In genomic region chr13:83733991-83734610, GRCm38 (mm10) we compare ENCODE assay signal across 11 mouse cellular contexts.
A peak's percentile ranks its signal among the peaks of the same experiment; 100 is the strongest.
DNase-seq lines count a peak whose midpoint lies in the region; ATAC-seq and TF ChIP-seq lines count a peak whose summit lies in the region.
"Had no signal": no experiment of that assay in that cellular context is flagged by ENCODE, and none has a peak within 500 bp of the region (broad histone marks: within the 10 kb centered on the region; RNA-seq: fewer than 3 reads in every experiment).

No protein-coding gene starts in this region.

- peak; percentile 54 for DNase-seq in embryo, embryonic 10.5 days (ENCODE audit: low spot score)
- no peak for DNase-seq in embryo, embryonic 10 days (ENCODE audit: low spot score)
- DNase-seq in lung, postnatal 0 days (ENCODE audit: low spot score), result no peak
- no peak for DNase-seq in stomach, postnatal 0 days (ENCODE audit: low spot score)
- DNase-seq in T-cell, adult 2 months (ENCODE audit: low spot score), result no peak
- no peak for DNase-seq in urinary bladder, postnatal 25 days (ENCODE audit: low spot score)
- DNase-seq: kidney, adult 8-10 months; lung, postnatal 36 days; right cerebral cortex, postnatal 4 days had no signal

- no peaks in the 10 kb centered on the region for H3K9me3 ChIP-seq in lung, embryonic 16.5 days (ENCODE audit: control insufficient read depth, low read length)
- H3K9me3 ChIP-seq in lung, postnatal 0 days (ENCODE audit: low read length), result no peaks in the 10 kb centered on the region
- no peaks in the 10 kb centered on the region for H3K9me3 ChIP-seq in intestine, postnatal 0 days (ENCODE audit: control insufficient read depth)
- no peaks in the 10 kb centered on the region for H3K9me3 ChIP-seq in stomach, postnatal 0 days (ENCODE audit: control insufficient read depth, low read length)

- H3K4me2 ChIP-seq in lung, embryonic 16.5 days (ENCODE audit: low read depth, low read length), result no peak overlapping the region
- no peak overlapping the region; the same call in 1 of the 2 replicates for H3K4me2 ChIP-seq in lung, postnatal 0 days (replicated peaks; ENCODE audit: low read depth, low read length)
- peak overlapping the region; percentile 37; the same call in 1 of the 2 replicates for H3K4me2 ChIP-seq in intestine, postnatal 0 days (replicated peaks; ENCODE audit: low read depth)
- H3K4me2 ChIP-seq in stomach, postnatal 0 days (replicated peaks; ENCODE audit: low read depth), result no peak overlapping the region

- no peak overlapping the region for H3K27ac ChIP-seq in lung, embryonic 16.5 days (ENCODE audit: low read length)
- no peak overlapping the region for H3K27ac ChIP-seq in lung, postnatal 0 days (ENCODE audit: low read length)
- no peak overlapping the region for H3K27ac ChIP-seq in intestine, postnatal 0 days (ENCODE audit: low read depth, low read length)
- H3K27ac ChIP-seq in stomach, postnatal 0 days (replicated peaks), result no peak overlapping the region

- TF ChIP-seq CTCF in lung, postnatal 0 days (IDR thresholded peaks at IDR 0.05), result no peak
- TF ChIP-seq CTCF in intestine, postnatal 0 days (IDR thresholded peaks at IDR 0.05; ENCODE audit: low read depth), result no peak
- TF ChIP-seq CTCF in stomach, postnatal 0 days (IDR thresholded peaks at IDR 0.05; ENCODE audit: low read depth), result no peak

- no peaks in the 10 kb centered on the region for H3K36me3 ChIP-seq in lung, embryonic 16.5 days (ENCODE audit: control insufficient read depth, insufficient read depth, low read length)
- no peaks in the 10 kb centered on the region for H3K36me3 ChIP-seq in lung, postnatal 0 days (ENCODE audit: insufficient read depth, low read length)
- no peaks in the 10 kb centered on the region for H3K36me3 ChIP-seq in intestine, postnatal 0 days (ENCODE audit: control insufficient read depth, insufficient read depth)
- H3K36me3 ChIP-seq in stomach, postnatal 0 days (ENCODE audit: control insufficient read depth, insufficient read depth, low read length), result no peaks in the 10 kb centered on the region

- no peak for ATAC-seq in lung, embryonic 16.5 days (ENCODE audit: low read depth)
- no peak for ATAC-seq in lung, postnatal 0 days
- ATAC-seq in intestine, postnatal 0 days, result no peak
- ATAC-seq in stomach, postnatal 0 days (ENCODE audit: low FRiP score, low TSS enrichment), result no peak

- TF ChIP-seq EP300 in lung, postnatal 0 days (IDR thresholded peaks at IDR 0.05), result no peak
- no peak for TF ChIP-seq EP300 in stomach, postnatal 0 days (optimal IDR thresholded peaks at IDR 0.05)

- peak overlapping the region; percentile 19; the same call in 1 of the 2 replicates for H3K4me3 ChIP-seq in lung, embryonic 16.5 days (ENCODE audit: low read length)
- no peak overlapping the region for H3K4me3 ChIP-seq in lung, postnatal 0 days (ENCODE audit: low read depth, low read length)
- peak overlapping the region; percentile 29 for H3K4me3 ChIP-seq in intestine, postnatal 0 days (ENCODE audit: low read depth, low read length)
- peak overlapping the region; percentile 21; the same call in 1 of the 2 replicates for H3K4me3 ChIP-seq in stomach, postnatal 0 days (ENCODE audit: low read depth, low read length)

- H3K4me1 ChIP-seq in lung, embryonic 16.5 days (replicated peaks; ENCODE audit: control insufficient read depth, insufficient read depth, low read length), result no peaks in the 10 kb centered on the region
- peaks cover 6% of the 10 kb centered on the region; the same call in 1 of the 2 replicates for H3K4me1 ChIP-seq in lung, postnatal 0 days (ENCODE audit: insufficient read depth, low read depth, low read length)
- no peaks in the 10 kb centered on the region for H3K4me1 ChIP-seq in intestine, postnatal 0 days (replicated peaks; ENCODE audit: control insufficient read depth, insufficient read depth, low read length)
- H3K4me1 ChIP-seq in stomach, postnatal 0 days (replicated peaks; ENCODE audit: control insufficient read depth, insufficient read depth), result no peaks in the 10 kb centered on the region

- no peak overlapping the region for H3K9ac ChIP-seq in lung, embryonic 16.5 days (ENCODE audit: low read length)
- no peak overlapping the region for H3K9ac ChIP-seq in lung, postnatal 0 days (replicated peaks; ENCODE audit: low read depth)
- H3K9ac ChIP-seq in intestine, postnatal 0 days (ENCODE audit: low read depth, low read length), result no peak overlapping the region
- no peak overlapping the region for H3K9ac ChIP-seq in stomach, postnatal 0 days (ENCODE audit: low read length)

- 0% methylated on average over 1 of the region's 1 CpGs for WGBS in lung, embryonic 16.5 days
- WGBS in lung, postnatal 0 days, result 9% methylated on average over 1 of the region's 1 CpGs
- 8% methylated on average over 1 of the region's 1 CpGs for WGBS in intestine, postnatal 0 days
- WGBS in stomach, postnatal 0 days, result 7% methylated on average over 1 of the region's 1 CpGs

- H3K27me3 ChIP-seq in lung, embryonic 16.5 days (ENCODE audit: control insufficient read depth, insufficient read depth, low read depth, low read length), result peaks cover 75% of the 10 kb centered on the region
- peaks cover 74% of the 10 kb centered on the region for H3K27me3 ChIP-seq in lung, postnatal 0 days (replicated peaks; ENCODE audit: insufficient read depth, low read length)
- peaks cover 86% of the 10 kb centered on the region for H3K27me3 ChIP-seq in intestine, postnatal 0 days (replicated peaks; ENCODE audit: control insufficient read depth, insufficient read depth, low read length)
- peaks cover 14% of the 10 kb centered on the region; the same call in 1 of the 2 replicates for H3K27me3 ChIP-seq in stomach, postnatal 0 days (ENCODE audit: control insufficient read depth, insufficient read depth, low read length)
